Mouse (Mus musculus): Measurements from ENCODE around the gene Soga1. TPM values are rescaled to one million over a fixed set of nuclear protein-coding genes. Genes with fewer than 3 reads are reported as not detected.

The Soga1 gene
- total RNA-seq, 2 experiments from 2014 or later, result 3.9 to 4.1 TPM

DNA sequence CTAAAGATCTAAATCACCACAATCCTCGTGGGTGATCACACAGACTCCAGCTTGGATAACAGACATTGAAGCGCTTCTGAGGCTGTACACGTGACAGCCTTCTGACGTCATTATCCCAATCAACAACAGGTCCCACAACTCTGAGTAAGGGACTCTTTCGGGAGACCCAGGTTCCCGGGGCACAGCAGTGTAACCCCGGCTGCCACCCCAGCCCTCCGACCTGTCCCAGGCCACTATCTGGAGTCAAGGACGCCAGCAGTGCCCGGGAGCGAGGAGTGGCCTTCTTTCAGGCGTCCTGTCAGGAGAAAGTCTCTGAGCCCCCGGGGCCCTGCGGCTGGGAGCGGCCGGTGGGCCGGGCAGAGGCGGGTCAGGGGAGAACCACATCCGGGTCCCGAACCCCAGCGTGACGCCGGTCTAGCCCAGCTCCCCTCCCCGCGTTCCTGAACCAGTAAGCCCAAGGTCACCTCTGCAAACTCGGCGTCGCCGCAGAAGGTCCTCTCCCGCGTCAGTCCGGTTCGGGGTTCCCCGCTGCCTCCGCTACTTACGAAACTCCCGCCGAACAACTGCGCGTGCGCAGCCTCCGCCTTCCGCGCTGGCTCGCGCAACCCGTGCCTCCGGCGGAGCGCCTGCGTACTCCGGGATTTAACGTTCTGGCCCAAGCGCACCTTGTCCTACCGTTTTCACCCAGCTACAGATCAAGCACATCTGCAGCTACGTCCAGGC, 72.4 kb downstream of the Soga1 start, which contains the start of gene Dsn1:
Dsn1 (minus strand) TSS at position 644 of the 723 bp plus-strand sequence.
- peak; percentile 84 to 86 for DNase-seq
- intact Hi-C loops (cut with DNase I), result no loop called here

DNA sequence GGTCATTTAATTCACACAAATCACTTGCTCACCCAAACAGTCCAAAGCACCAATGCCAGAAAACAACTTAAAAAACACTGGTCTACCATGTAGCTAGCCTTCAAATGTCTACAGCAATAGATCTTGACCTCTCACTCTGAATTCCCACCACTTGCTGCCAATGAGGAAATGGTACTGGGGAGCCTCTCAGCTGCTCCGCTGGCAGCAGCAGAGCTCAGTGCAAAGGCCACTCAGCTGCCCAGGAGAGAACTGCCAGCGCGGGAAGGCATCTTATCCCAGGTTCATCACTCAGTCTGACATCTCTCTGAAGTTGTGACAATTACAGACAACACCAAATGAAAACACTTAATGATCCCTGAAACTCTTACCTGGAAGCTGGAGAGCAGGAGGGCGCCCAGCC, 76.7 kb downstream of the Soga1 start:
- DNase-seq, result no peak
- intact Hi-C loops (cut with DNase I), result no loop called here

DNA sequence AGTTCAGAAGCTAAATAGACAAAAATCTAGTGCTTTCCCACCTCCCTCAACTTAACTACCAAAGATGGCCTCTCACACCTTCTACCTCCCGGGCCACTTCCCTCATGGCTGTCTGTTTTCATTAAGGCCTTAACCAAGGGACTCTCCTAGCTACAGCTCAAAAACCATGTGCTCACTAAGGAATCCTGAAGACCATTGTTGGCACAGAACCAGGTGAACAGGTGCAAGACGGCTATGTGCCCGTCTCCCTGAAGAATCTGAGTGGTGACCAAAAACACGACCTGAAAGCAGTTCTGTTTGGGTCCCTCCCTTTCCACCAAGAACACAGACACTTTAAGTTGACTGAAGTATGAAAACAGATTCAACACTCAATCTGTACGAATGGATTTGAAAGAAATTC, 80.8 kb downstream of the Soga1 start:
- no peak for DNase-seq
- intact Hi-C loops (cut with DNase I), result loop anchor here (2.0 to 10.0 kb wide), 2 partner anchors 93 to 193 kb away; no protein-coding TSS in a partner anchor

DNA sequence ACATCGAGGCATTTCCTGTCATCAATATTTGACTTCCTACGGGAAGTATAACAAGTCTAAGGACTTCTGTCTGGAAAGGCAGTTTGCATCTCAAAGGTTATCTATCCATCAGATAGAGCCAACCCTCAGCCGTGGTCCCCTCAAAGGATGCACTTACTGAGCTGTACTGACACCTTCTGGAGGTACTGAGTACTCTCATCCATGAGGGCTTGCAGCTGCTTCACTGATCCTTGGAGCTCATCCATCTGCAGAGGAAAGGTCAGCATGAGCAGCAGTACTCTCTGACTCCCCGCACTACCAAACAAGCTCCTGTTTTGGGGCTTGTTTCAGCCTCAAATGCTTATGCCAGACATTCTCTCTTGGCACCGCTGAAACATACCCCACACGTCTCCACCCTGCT, 82.5 kb downstream of the Soga1 start:
- intact Hi-C loops (cut with DNase I), result loop anchor here (2.0 to 10.0 kb wide), 2 partner anchors 124 to 192 kb away; no protein-coding TSS in a partner anchor
- DNase-seq, result peak in 1 of 2 experiments; percentile 31

- peak; percentile 92 to 93 for DNase-seq
- intact Hi-C loops (cut with DNase I), result loop anchor here (5.0 to 10.0 kb wide), 2 partner anchors 34 to 187 kb away; no protein-coding TSS in a partner anchor
These were observed 87.4 kb downstream of the Soga1 start, which contains the start of gene Ndrg3 for GRCm38 (mm10) chr2:156991470-156992319. Gene Ndrg3 (minus strand): TSS chr2:156992056.

GRCm38 (mm10) chr2:156990727-156991431, 88.2 kb downstream of the Soga1 start:
- intact Hi-C loops (cut with DNase I), result loop anchor here (5.0 to 10.0 kb wide), 2 partner anchors 34 to 186 kb away; no protein-coding TSS in a partner anchor
- no peak for DNase-seq

GRCm38 (mm10) chr2:156987316-156987715, 91.7 kb downstream of the Soga1 start:
- intact Hi-C loops (cut with DNase I), result no loop called here

GRCm38 (mm10) chr2:156982864-156983263, 96.2 kb downstream of the Soga1 start:
- DNase-seq, result no peak
- intact Hi-C loops (cut with DNase I), result no loop called here

More at GRCm38 (mm10) chr2:156987316-156987715, 91.7 kb downstream of the Soga1 start:
- DNase-seq, result no peak

DNA sequence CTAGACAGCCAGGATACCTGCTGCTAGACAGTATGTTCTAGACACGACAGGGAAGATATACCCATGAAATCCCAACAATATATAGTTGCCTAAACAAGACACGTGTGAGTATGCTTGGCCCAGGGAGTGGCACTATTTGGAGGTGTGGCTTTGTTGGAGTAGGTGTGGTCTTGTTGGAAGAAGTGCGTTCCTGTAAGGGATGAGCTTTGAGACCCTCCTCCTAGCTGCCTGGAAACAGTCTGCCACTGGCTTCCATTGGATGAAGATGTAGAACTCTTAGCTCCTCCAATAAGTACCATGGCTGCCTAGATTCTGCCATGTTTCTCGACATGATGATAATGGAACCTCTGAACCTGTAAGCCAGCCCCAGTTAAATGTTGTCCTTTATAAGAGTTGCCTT, 97.8 kb downstream of the Soga1 start:
- intact Hi-C loops (cut with DNase I), result no loop called here
- DNase-seq, result no peak

DNA sequence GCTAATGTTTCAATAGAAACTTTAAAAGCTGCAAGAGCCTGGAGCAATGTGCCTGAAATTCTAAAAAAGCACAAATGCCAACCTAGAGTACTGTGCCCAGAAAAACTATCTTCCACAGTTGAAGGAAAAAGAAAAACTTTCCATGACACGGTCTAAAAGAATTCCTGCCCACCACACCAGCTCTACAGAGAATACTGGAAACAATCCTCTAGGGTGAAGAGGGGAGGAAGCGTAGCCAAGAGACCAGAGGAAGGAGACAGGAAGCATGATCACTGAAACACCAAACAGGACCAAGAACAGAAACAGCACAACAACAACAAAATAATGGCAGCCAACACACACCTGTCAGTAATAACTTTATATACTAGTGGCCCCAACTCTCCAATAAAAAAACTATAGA, 99.0 kb downstream of the Soga1 start:
- intact Hi-C loops (cut with DNase I), result no loop called here
- no peak for DNase-seq

DNA sequence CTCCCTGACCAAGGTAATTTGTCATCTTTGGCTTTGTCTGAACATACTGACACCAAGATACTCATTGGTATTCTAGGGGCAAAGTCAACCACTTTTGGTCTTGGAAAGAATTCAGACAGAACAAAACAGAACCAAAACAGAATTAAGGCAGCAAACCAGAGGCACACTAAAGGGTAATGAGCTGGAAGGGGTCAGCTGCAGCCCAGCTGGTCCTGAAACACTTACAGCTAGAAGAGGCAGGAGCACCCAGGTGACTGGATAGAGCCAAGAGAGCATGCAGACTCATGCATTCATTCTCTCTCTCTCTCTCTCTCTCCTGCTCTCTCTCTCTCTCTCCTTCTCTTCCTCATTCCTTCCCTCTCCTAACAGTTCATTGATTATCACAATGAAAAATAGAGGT, 102.3 kb downstream of the Soga1 start:
- intact Hi-C loops (cut with DNase I), result no loop called here

GRCm38 (mm10) chr2:156974967-156975366, 104.1 kb downstream of the Soga1 start:
- intact Hi-C loops (cut with DNase I), result no loop called here
- no peak for DNase-seq

More for the DNA sequence above, 102.3 kb downstream of the Soga1 start:
- no peak for DNase-seq

GRCm38 (mm10) chr2:156973316-156974100, 105.5 kb downstream of the Soga1 start:
- no peak for DNase-seq
- intact Hi-C loops (cut with DNase I), result no loop called here

DNA sequence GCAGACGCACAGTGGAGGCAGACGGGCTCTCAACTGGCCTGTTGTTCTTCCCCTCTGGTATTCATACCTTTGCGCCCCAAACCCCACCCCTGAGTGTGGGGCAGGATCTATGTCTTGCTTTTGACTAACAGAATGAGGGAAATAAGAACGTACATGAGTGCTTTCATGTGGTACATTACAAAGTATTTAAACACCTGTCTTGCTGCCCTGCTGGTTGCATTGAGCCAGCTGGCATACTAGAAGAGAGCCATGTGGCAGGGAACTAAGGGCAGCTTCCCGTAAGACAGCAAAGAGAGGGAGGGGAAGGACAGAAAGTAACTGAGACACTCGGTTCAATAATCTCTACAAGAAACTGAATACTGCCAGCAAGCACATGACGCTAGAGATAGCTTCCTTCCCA, 108.8 kb downstream of the Soga1 start:
- intact Hi-C loops (cut with DNase I), result no loop called here
- DNase-seq, result no peak

- no peak for DNase-seq
- intact Hi-C loops (cut with DNase I), result no loop called here
These were observed 110.6 kb downstream of the Soga1 start for GRCm38 (mm10) chr2:156968501-156968900.

- intact Hi-C loops (cut with DNase I), result no loop called here
- DNase-seq, result no peak
These were observed 111.7 kb downstream of the Soga1 start for GRCm38 (mm10) chr2:156967388-156967787.

Data from gastrocnemius, postnatal 36 days (tissue).